Mouse (Mus musculus) WW6 (cell line): Measurements from ENCODE around the gene Tmc8.

Source experiments
- DNase-seq: peaks from one replicate; pipeline ENCODE4 v3.0.0-alpha.2; 2013; ENCODE audit warnings: low read depth, low spot score

The Tmc8 gene

DNA sequence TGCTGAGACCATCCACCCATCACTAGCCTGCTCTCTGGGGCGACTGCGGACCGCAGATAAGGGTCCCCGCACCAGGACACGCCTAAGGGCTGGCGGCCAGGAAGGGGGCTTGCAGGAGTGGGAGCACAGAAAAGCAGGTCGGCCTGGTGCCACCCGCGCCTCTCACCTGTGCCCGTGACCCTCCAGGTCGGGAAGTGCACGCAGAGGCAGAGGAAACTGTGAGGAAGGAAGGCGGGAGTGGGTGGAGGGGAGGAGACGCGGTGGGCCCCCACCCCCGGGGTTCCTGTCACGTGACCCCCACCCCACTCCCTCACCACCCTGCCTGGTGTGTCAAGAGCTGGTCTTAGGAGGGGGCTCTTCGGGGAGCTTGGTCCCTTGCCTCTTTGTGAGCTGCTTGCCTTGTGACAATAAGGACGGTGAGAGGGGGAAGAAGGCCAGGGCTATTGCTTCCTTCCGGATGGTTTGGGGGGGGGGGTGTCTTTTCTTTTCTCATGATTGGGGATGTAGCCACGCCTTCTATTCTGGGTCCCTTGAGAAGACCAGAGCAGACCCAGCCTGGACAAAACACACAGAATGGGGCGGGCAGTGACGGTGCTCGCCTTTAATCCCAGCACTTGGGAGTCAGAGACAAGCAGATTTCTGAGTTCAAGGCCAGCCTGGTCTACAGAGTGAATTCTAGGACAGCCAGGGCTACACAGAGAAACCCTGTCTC is at the start of gene Tmc8, which contains the start of gene Tmc6:
Gene Tmc8 (plus strand): TSS at position 84 of the 712 bp plus-strand sequence.
Gene Tmc6 (minus strand): TSS at position 206 of the 712 bp plus-strand sequence.
- no peak for DNase-seq

- no peak for DNase-seq
Measured at GRCm38 (mm10) chr11:117736037-117736689, 45.7 kb upstream of the Tmc8 start.

DNA sequence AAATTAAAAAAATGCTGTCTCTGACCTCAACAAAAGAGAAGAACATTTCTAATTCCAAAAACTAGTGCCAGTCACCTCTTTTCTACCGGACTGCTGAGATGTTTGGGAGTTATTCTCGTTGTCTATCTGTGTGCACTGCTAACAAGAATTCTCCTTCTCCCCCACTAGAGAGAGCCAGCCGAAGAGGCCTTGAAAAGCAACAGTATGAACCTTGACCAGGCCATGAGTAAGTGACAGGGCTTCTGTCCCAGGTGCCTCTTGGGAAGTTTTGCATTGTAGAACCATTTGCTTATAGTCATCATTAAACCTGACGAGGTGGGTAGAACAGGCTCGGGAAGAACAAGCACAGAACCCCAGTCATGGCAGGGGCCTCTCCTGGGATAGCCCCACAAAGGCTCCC is 43.8 kb upstream of the Tmc8 start:
- DNase-seq, result no peak

DNA sequence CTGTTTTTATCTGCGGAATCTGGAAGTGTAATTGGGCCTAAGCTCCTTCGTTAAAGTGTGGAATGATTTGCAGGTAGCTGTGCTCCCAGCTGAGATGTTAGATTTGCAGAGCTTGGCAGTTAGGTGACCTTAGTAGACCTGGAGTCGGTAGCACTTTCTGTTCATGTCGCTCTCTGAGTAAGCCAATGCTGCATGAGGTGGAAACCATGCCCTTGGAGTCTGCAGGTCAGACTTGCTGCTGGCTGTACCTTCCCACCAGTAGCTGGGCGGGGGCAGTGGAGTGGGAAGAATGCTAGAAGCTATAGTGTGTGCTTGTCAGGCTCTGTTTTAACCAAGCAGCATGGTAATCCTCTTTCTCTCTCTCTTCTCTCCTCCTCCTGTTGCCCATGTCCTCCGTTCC is 40.7 kb upstream of the Tmc8 start:
- DNase-seq, result no peak

DNA sequence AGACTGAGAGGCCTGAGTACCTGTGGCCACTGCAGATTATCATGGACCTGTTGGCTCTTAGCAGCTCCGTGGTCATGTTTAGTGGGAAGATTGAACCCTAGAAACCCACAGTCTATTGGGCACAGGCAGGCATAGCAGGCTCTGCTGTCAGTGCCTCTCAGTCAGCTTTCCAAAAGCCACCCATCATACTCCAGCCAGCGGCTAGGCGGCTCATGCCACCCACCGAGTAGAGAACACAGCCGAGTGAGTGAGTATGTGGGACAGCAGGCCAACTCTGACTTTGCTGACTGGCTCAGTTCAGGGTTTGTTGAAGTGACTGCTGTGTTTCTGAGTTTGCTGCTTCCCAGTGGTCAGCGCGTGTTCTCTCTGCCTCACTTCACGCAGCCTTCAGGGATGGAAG is 39.6 kb upstream of the Tmc8 start:
- no peak for DNase-seq

GRCm38 (mm10) chr11:117742715-117743114 is 39.2 kb upstream of the Tmc8 start:
- no peak for DNase-seq

DNA sequence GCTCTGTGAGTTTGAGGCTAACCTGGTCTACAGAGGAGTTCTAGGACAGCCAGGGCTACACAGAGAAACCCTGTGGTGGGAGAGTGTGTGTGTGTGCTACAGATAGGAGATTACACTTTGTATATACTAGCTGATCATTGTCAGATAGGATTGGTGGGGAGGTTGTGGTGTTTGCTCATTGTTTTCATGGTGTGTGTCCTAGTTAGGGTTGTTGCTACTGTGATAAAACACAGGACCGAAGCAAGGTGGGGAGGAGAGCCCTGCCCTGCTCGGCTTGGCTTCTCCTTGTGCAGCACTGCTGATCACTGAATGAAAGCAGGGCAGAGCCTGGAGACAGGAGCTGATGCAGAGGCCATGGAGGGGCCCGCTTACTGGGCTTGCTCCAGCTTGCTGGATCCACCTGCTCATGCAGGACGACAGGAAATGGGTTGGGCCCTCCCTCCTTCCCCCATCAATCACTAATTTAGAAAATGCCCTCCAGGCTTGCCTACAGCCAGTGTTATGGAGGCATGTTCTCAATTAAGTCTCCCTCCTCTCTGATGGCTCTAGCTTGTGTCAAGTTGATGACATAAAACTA is 38.3 kb upstream of the Tmc8 start:
- no peak for DNase-seq

- no peak for DNase-seq
Measured at GRCm38 (mm10) chr11:117748628-117749027, 33.2 kb upstream of the Tmc8 start.

DNA sequence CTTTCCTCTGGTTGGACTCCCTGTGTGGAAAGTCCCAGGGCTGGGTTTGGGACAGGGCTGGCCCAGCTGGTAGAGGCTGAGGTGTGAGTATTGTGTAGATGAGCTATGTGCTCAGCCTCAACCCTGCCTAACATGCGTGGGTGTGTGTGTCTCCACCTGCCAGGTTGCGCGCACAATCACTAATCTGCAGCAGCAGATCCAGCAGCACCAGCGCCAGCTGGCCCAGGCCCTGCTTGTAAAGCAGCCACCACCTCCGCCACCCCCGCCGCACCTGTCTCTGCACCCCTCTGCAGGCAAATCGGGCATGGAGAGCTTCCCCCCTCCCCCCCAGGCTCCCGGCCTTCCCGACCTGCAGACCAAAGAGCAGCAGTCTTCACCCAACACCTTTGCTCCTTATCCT is 32.5 kb upstream of the Tmc8 start:
- no peak for DNase-seq

DNA sequence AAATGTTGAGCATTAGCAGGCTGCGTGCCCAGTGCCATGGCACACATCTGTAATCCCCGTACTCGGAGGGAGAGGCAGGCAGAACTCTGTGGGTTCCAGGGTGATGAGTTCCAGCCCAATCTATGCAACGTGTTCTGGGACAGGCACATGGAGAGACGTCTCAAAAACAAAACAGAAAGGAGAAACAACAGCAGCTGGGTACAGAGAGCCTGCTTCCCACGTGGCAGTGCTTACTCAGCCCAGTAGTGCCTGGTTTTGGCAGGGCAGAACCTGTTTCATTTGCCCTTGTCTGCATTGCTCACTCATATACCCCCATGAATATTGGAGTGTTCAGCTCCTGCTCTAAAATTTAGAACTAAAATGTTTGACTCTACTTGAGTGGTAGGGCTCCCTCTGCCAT is 30.3 kb upstream of the Tmc8 start:
- DNase-seq, result no peak

- DNase-seq, result no peak
Measured at GRCm38 (mm10) chr11:117755891-117756290, 26.0 kb upstream of the Tmc8 start.

DNA sequence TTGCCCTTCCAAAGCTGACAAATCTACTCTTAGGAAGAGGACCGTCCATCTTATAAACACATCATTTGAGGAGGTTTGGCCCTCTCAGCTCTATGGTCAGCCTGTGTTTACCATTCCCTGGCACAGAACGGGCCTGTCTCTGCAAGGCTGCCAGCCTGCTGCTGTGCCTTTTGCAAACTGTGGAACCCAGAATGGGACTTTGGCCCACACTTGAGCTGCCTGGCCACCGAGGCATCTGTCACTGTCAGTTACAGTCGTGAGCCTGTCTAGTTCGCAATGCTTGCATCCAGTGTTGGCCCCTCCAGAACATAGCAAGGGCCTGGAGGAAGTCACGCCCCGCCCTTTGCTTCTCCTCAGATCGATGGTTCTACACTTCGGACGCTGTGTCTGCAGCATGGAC is 22.6 kb upstream of the Tmc8 start:
- DNase-seq, result no peak

- no peak for DNase-seq
Measured at GRCm38 (mm10) chr11:117760374-117761119, 21.3 kb upstream of the Tmc8 start.

DNA sequence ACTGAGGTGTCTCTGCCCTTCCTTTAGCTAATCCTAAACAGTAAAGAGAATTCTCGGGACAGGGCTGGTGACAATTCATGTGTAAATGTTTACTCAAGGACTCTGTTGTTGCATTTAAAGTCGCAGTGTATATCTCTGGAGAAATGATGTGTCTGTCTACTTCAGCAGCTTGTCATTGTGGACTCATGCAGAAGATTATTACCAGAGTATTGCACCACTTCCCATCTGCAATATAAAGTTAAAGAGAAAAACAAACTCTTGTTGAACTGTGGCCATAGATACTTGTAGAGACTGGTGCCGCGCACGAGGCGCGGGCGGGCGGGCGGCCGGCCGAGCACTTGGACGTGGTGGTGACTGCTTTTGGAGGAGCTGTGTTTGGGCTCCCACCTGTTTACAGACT is 20.1 kb upstream of the Tmc8 start:
- no peak for DNase-seq

- DNase-seq, result no peak
Measured at GRCm38 (mm10) chr11:117762246-117762645, 19.6 kb upstream of the Tmc8 start.

DNA sequence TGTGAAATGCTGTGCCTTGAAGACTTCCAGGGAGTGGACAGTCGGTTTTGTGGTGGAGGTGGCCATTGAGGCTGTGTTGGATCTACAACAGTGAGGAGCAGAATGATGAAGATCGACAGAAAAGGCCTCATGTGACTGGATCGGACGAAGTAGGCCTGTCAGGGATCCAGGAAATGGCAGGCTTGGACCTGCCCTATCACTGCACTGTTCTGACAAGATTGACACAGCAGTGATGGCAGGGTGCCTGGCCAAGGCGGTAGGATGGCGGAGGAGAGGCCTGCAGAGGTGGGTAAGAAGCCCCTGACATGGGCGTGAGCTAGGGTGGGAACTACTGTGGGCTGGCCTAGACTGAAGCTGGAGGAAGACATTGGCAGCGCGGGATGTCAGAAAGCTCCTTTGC is 17.6 kb upstream of the Tmc8 start:
- DNase-seq, result no peak

DNA sequence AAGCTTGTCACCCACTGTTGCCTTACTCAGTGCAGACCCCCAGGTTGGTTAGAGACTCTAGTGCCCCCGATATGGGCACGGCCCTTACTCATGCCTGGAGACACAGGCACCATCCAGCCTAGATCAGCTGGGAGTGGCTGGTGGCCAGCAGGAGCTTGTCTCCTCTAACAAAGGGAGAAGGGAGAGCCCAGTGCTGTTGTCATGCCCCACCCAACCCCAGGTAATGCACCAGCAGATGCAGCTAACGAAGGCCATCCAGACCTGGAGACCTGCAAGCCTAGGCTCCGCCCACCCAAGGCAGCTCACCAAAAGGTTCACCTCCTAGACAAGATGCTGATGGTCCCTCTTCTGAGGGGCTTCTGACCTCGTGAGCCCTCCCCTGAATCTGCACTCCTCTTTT is 16.5 kb upstream of the Tmc8 start:
- no peak for DNase-seq

- DNase-seq, result no peak
Measured at GRCm38 (mm10) chr11:117766275-117766674, 15.6 kb upstream of the Tmc8 start.

- no peak for DNase-seq
Measured at GRCm38 (mm10) chr11:117768725-117769682, 12.9 kb upstream of the Tmc8 start.

DNA sequence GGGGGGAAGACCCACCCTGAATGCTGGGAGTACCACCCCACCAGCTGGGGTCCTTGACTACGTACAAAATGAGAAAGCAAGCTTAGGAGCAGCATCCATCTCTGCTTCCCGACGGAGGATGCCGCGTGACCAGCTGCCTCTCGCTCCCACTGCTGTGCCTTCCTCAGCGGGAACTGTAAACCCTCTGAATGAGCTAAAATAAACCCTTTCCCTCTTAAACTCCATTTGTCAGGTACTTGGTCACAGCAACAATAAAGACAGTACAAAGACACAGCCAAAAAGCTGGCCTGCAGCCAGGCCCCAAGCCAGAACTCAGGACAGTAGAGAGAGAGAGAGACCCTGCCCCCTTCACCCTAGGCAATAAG is 12.2 kb upstream of the Tmc8 start:
- no peak for DNase-seq

DNA sequence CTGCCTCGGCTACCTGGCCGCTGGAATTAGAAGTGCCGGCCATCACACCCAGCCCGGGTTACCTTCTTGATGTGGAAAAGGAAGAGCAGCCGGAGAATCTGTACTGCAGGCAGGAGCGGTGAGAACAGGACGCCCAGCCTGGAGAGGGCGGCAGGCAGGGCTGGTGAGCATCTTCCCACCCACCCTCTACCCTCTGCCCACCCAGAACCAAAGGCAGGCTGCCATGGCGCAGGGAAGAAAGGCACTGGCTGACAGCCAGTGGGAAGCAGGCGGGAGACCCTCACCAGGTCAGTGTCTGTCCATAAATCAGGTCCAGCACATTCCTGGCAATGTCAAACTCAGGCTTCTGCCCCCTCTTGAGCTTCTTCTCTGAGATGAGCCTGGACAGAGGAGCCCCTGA is 11.5 kb upstream of the Tmc8 start:
- no peak for DNase-seq
